Mouse (Mus musculus) limb, embryonic 10.5 days (tissue): ENCODE data around the gene Olfr288. TPM values are rescaled to one million over a fixed set of nuclear protein-coding genes. Genes with fewer than 3 reads are reported as not detected.

ENCODE experiments used
- DNase-seq: peaks from one replicate; pipeline ENCODE4 v3.0.0-alpha.2; 2017; ENCODE audit warnings: low spot score
- H3K27ac ChIP-seq: fragments of 300-500 bp; sonication (generic); 2 replicates; pipeline ENCODE4 v1.5.1; 2016; ENCODE audit warnings: mild to moderate bottlenecking
- H3K27me3 ChIP-seq: fragments of 300-500 bp; sonication (generic); 2 replicates; pipeline ENCODE4 v1.6.1; 2016; ENCODE audit warnings: low read depth, mild to moderate bottlenecking; ENCODE audit not compliant: poor library complexity, severe bottlenecking
- H3K36me3 ChIP-seq: fragments of 300-500 bp; sonication (generic); 2 replicates; pipeline ENCODE4 v1.6.1; 2016; ENCODE audit warnings: mild to moderate bottlenecking, moderate library complexity
- H3K4me1 ChIP-seq: fragments of 300-500 bp; sonication (generic); 2 replicates; pipeline ENCODE4 v1.6.1; 2016
- H3K4me3 ChIP-seq: fragments of 300-500 bp; sonication (generic); 2 replicates; pipeline ENCODE4 v1.5.1; 2016; ENCODE audit warnings: mild to moderate bottlenecking, moderate library complexity
- H3K9me3 ChIP-seq: fragments of 300-500 bp; sonication (generic); replicated peaks from 2 replicates; pipeline ENCODE4 v1.6.1; 2016; ENCODE audit warnings: mild to moderate bottlenecking
- WGBS: fragments of 180-500 bp; shearing (Covaris S2); methylation state at CpG from one replicate; pipeline ENCODE4 v1.1.7; 2016; 5-methylcytosine and 5-hydroxymethylcytosine counted together
- polyA plus RNA-seq: library from polyadenylated mRNA; unstranded; fragments of >200 nt; fragmentation: Nextera tagmentation; extraction: Ambion mirVana; gene quantifications from 2 replicates; pipeline ENCODE4 v1.2.1, GENCODE M21; 2016

Olfr288 gene
- polyA plus RNA-seq, 1 experiment from 2014 or later: not detected

DNA sequence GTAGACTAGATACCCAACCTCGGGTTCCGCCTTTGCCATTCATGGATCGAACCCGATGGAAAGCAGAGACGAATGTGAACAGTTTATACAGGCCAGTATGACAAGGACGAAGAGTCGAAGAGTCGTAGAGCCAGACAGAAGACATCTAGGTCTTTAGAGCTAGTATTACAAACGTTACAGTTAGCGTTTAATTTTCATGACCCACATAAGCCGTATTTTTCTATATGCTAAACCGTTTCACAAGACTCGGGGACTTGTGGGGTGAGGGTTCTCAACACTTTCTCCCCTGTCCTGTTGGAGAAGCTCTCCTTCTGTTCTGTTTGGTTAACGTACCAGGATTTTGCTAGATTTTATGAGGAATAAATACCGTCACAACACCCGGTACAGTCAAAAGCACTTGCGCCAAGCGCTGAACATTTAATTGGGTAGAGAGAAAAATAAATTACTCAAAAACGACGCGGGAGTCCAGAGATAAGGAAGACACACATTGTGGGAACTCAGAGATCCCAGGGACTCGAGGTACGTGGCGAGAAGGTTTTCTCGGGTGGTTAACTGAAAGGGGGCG, 14.7 kb downstream of the Olfr288 start:
- H3K27me3 ChIP-seq: peaks cover 27% of the 10 kb centered on the region
- no peaks in the 10 kb centered on the region for H3K9me3 ChIP-seq
- H3K36me3 ChIP-seq: no peaks in the 10 kb centered on the region
- 6% methylated on average over 26 of the region's 26 CpGs for WGBS
- peak overlapping the region; percentile 67 for H3K27ac ChIP-seq
- no peak for DNase-seq
- H3K4me3 ChIP-seq: peak overlapping the region; percentile 61
- H3K4me1 ChIP-seq: peaks cover 14% of the 10 kb centered on the region

DNA sequence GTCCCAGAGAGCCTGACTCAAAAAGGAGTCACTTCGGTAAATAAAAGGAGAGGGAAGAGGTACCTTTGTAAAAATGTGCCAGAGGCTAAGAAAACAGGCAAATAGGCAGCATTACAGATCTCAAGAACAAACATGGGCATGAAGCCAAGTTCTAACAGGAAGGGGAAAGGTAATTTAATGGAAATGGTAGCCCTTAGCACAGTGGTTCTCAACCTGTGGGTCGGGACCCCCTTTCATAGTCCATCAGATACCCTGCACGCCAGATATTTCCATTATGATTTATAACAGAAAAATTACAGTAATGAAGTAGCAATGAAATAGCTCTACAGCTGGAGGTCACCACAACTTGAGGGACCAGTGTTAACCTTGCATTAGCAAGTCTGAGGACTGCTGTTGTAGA, 18.0 kb downstream of the Olfr288 start:
- Histone ChIP-seq H3K27me3 (peaks cover 52% of the 10 kb centered on the region), H3K27ac (no peak overlapping the region), H3K9me3 (no peaks in the 10 kb centered on the region), H3K4me1 (peaks cover 14% of the 10 kb centered on the region), H3K36me3 (no peaks in the 10 kb centered on the region), H3K4me3 (no peak overlapping the region)
- no peak for DNase-seq
- WGBS: 77% methylated on average over 3 of the region's 3 CpGs

DNA sequence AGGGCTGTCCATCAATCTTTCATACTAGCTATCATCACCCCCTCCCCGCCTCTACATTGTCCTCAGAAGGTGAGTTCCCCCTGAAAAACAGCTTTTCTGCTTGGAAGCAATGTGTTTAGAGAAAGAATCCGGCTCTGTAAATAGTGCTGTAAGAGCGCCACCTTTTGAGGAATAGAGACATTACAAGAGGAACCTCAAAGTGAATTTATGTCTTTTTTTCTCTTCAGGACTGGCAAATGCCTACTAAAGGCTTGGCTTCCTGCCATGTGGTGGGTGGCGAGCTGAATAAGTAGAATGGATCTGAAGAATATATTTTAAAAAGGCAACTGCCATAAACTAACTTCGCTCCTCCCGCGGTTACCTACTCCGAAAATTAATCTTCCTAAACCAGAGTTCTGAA, 21.5 kb downstream of the Olfr288 start:
- Histone ChIP-seq H3K9me3 (no peaks in the 10 kb centered on the region), H3K27ac (no peak overlapping the region), H3K36me3 (no peaks in the 10 kb centered on the region), H3K4me3 (no peak overlapping the region), H3K27me3 (peaks cover 72% of the 10 kb centered on the region), H3K4me1 (0 out of 2 replicates have a peak, but pooled peaks cover under 1% of the 10 kb centered on the region)
- DNase-seq: no peak
- 47% methylated on average over 8 of the region's 8 CpGs for whole genome bisulfite sequencing

DNA sequence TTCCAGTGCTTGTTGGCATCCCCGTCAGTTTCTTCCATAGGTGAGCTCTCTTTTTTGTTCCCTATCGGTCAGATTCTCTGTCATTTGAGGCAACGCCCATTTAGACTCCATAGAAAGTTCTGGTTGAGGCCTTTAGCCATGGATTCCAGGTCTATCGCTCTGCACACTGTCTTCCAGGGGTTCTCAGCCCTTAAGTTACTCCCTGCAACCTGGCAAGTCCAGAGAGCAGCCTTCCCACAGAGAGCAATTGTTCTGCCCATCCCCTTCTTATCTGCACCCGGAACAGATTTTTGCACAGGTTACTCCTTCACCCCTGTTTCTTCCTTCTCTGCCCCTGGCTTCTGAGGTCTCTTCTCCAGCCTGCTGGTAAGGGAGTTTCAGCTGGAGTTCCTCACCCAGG, 23.2 kb downstream of the Olfr288 start:
- H3K36me3 ChIP-seq: no peaks in the 10 kb centered on the region

DNA sequence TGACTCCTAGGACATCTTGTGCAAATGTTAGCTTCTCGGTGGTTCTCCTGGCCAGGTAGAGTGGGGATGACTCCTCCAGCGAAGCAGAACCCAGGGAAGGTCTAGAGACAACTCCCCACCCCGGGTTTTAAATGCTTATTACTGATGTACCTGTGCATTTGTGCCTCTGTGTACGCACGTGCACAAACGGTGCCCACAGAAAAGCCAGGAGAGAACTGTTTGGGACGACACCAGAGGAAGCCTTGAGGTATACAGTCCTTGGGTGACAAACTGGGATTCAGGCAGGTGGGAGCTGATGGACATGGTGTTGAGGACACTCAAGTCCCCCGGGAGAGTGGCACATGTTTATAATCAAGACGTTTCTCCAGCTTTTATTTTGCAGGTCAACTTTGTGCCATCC, 24.4 kb downstream of the Olfr288 start:
- H3K27me3 ChIP-seq: peaks cover 91% of the 10 kb centered on the region
- no peaks in the 10 kb centered on the region for H3K9me3 ChIP-seq
- no peak overlapping the region for H3K4me3 ChIP-seq
- 73% methylated on average over 9 of the region's 9 CpGs for WGBS
- H3K36me3 ChIP-seq: no peaks in the 10 kb centered on the region
- no peak overlapping the region for H3K27ac ChIP-seq
- peaks cover 19% of the 10 kb centered on the region for H3K4me1 ChIP-seq
- no peak for DNase-seq

More for the DNA sequence above, 23.2 kb downstream of the Olfr288 start:
- 79% methylated on average over 5 of the region's 5 CpGs for WGBS
- Histone ChIP-seq H3K27me3 (peaks cover 87% of the 10 kb centered on the region), H3K9me3 (no peaks in the 10 kb centered on the region), H3K4me1 (peaks cover 13% of the 10 kb centered on the region), H3K4me3 (no peak overlapping the region), H3K27ac (no peak overlapping the region)
- DNase-seq: no peak

DNA sequence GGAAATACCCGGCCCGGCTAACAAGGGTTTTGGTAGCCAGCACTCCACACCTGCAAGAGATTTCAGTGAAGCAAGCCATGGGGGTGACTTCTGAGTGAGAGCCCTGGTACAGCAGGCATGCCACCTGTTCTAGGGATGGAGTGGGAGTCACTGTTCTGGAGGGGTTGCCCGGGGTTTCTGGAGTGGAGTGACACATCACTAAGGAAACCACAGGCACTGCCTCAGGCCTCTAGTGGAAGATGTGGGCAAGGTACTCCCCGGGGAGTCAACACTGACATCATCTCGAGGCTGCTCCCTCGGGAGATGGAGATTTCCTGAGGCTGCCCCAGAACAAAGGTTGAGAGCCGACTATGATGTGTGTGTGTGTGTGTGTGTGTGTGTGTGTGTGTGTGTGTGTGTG, 25.0 kb downstream of the Olfr288 start:
- H3K4me3 ChIP-seq: no peak overlapping the region
- no peaks in the 10 kb centered on the region for H3K36me3 ChIP-seq
- peaks cover 19% of the 10 kb centered on the region for H3K4me1 ChIP-seq
- WGBS: 47% methylated on average over 7 of the region's 7 CpGs
- H3K27me3 ChIP-seq: peaks cover 91% of the 10 kb centered on the region
- H3K9me3 ChIP-seq: no peaks in the 10 kb centered on the region
- no peak overlapping the region for H3K27ac ChIP-seq
- DNase-seq: no peak

DNA sequence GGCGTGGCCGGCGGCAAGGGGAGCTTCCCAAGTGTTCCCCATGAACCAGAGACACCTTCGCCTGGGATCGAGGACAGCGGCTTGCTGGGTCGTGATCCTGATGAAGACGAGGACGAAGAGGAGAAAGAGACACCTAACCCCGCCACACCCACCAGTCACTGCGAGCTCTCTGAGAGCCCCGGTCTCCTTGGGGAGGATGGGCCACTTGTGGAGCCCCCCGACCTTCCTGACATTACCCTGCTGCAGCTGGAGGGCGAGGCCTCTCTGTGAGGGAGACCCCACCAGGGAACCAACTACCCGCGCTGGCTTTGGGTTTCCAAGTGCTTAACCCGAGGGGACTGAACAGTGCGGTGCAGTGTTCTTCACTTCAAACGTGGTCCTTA, 26.7 kb downstream of the Olfr288 start:
- H3K9me3 ChIP-seq: no peaks in the 10 kb centered on the region
- no peaks in the 10 kb centered on the region for H3K36me3 ChIP-seq
- peaks cover 90% of the 10 kb centered on the region for H3K27me3 ChIP-seq
- peaks cover 19% of the 10 kb centered on the region for H3K4me1 ChIP-seq
- DNase-seq: peak; percentile 43
- no peak overlapping the region for H3K27ac ChIP-seq
- H3K4me3 ChIP-seq: peak overlapping the region; percentile 62
- WGBS: 4% methylated on average over 19 of the region's 19 CpGs

DNA sequence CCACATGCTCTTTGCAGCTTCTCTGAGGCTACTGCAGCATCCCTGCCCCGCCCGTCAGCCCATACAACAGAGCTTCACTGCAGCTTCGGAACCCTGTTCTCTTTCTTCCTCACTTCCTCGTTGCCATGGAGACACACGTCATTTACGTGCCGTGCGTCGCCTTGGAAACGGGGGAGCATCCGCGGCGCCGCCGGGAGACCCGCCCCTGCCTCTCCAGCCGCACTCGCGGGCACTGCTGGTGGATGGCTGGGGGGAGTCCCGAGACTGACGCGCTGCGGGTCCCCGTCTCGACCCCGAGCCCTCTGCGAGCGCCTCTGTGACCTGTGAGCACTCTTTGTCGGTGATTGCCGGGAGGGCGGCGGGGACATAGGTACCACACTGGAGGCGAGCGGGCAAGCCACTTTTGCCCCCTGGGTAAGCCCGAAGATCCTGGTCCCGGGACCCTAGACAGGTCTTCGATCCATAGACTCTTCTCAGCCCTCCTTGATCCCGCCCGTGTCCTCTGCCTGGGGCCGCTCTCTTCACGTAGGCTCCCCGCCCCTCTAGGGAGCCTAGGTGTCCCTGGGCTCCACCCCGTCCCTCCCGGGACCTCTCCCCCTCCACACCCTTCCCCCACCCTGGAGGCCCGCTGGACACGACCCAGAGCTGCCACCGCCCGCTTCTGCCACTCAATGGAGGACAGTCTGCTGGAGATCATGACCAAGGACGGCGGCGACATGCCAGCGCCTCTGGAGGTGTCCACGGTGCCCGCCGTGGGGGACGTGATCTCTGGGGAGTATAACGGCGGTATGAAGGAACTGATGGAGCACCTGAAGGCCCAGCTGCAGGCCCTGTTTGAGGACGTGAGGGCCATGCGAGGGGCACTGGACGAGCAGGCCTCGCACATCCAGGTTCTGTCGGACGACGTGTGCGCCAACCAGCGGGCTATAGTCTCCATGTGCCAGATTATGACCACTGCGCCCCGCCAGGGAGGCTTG, 27.4 kb downstream of the Olfr288 start:
- peak; percentile 87 for DNase-seq
- peak overlapping the region; percentile 62 for H3K4me3 ChIP-seq
- peaks cover 19% of the 10 kb centered on the region for H3K4me1 ChIP-seq
- peak overlapping the region; percentile 64 for H3K27ac ChIP-seq
- no peaks in the 10 kb centered on the region for H3K9me3 ChIP-seq
- no peaks in the 10 kb centered on the region for H3K36me3 ChIP-seq
- WGBS: 1% methylated on average over 69 of the region's 69 CpGs
- peaks cover 84% of the 10 kb centered on the region for H3K27me3 ChIP-seq

DNA sequence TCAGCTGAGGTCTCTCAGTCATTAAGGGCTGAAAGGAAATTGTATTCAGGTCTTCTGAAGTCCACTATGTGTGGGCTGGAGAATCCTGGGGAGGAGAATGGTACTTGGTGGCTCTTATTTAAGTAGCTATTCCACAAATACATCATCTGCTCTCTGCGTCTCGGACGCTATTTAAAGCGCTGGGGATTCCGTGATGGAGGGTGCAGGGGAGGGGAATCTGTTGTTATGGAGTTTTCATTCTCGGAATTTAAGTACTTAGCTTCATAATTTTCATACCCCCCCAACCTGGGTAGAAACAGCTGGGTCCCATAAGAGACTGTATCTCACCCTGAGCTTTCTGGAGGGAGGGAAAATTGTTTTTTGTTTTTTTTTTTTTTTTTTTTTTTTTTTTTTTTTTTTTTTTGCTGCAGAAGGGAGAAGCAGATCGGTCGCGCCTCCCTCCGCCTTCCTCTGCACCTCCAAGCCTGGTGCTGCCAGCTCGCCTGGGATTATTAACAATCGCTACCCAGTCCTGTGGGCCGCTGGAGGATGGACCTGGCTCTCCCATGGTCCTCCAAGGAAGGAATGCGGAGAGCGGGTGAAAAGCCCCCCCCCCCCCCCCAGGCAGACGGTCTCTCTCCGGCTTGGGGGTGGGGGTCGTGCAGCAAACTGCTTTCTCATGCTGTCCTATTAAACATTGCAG, 28.2 kb downstream of the Olfr288 start, which contains the start of gene Ccdc184:
Gene Ccdc184, plus strand, starts transcription at position 196 of the 682 bp plus-strand sequence.
- DNase-seq: no peak
- 5% methylated on average over 17 of the region's 18 CpGs for WGBS
- H3K4me3 ChIP-seq: peak within 1 kb of the TSS; percentile 62
- H3K36me3 ChIP-seq: no peaks in the 10 kb centered on the region
- H3K27ac ChIP-seq: peak within 1 kb of the TSS; percentile 64
- H3K4me1 ChIP-seq: peaks cover 19% of the 10 kb centered on the region
- peaks cover 75% of the 10 kb centered on the region for H3K27me3 ChIP-seq
- H3K9me3 ChIP-seq: no peaks in the 10 kb centered on the region

DNA sequence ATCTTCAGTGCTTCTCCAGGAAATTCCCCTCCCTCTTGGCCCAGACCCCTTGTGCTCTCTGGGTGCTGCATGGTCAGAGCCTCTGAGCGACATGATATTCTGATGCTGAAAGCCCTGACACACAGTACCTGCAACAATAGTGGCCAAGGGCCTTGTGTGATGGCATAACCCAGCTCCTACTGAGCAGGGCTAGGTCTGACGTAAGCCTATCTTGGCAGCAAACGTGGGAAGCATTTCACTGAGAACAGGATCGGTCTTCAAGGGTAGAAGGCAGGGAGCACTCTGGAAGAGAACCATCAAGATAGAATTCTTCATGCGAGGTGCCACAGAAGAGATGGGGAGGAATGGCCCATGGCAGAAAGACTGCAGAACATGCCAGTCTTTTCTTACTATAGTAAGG, 29.8 kb downstream of the Olfr288 start, which contains the start of gene Asb8:
Gene Asb8, minus strand, starts transcription at position 101 of the 400 bp plus-strand sequence.
- no peak within 1 kb of the TSS for H3K27ac ChIP-seq
- H3K4me1 ChIP-seq: peaks cover 19% of the 10 kb centered on the region
- WGBS: 82% methylated on average over 5 of the region's 5 CpGs
- no peaks in the 10 kb centered on the region for H3K9me3 ChIP-seq
- H3K36me3 ChIP-seq: no peaks in the 10 kb centered on the region
- no peak within 1 kb of the TSS for H3K4me3 ChIP-seq
- DNase-seq: no peak
- H3K27me3 ChIP-seq: peaks cover 60% of the 10 kb centered on the region

DNA sequence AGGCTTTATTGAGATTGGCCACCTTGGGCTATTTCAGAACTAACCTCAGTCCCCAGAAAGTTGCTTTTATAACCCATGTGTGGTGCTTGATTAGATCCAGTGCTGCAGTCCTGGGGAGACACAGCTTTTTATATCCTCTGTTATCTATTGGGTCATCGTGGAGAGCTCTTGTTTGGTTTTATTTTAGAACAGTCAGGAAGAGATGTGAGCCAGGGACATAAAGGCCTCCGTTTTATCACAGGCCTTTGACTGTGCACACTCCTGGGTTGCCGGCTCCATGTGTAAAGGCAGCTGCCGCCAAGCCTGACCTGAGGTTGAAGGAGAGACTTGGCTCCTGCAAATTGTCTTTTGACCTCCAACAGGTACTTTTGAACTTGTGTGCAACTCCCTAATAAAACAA, 32.8 kb downstream of the Olfr288 start:
- no peak for DNase-seq
- H3K36me3 ChIP-seq: no peaks in the 10 kb centered on the region
- H3K27ac ChIP-seq: no peak overlapping the region
- H3K4me3 ChIP-seq: no peak overlapping the region
- H3K4me1 ChIP-seq: peaks cover 6% of the 10 kb centered on the region
- peaks cover 30% of the 10 kb centered on the region for H3K27me3 ChIP-seq
- 60% methylated on average over 4 of the region's 4 CpGs for WGBS
- no peaks in the 10 kb centered on the region for H3K9me3 ChIP-seq

DNA sequence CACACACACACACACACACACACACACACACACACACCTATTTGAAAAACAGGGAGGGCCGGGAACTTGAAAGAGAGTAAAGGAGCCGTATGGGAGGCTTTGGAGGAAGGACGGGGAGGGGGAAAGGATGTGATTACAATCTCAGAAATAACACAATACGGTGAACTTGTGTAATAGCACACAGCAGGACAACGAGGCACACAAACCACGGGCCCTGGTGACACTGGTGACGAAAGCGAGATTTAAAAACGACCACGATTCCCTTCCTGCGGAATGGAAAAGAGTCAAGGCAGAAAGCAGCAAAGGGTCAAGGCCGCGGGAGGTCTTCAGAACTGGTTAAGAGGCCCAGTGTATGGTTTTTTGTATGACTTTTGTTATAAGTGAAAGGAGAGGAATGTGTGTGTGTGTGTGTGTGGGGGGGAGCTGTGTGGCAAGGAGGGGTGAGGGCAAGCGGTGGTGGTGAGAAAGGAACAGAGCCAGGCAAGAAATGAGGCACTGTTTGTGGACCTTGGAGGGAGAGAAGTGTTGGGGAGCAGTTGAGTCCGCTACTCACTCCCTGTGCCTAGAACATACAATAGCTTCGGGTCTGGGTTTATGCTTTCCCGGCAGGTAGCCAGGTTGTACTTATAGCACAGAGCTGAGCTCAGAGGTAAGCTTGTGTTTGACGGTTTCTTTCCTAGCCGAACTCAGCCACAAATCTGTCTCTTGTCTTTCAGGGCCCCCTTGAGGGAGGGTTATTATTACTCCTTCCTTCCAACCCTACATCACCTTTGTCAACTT, 34.1 kb downstream of the Olfr288 start:
- H3K27me3 ChIP-seq: peaks cover 17% of the 10 kb centered on the region
- H3K4me1 ChIP-seq: no peaks in the 10 kb centered on the region
- H3K27ac ChIP-seq: no peak overlapping the region
- no peaks in the 10 kb centered on the region for H3K36me3 ChIP-seq
- WGBS: 78% methylated on average over 19 of the region's 19 CpGs
- no peak for DNase-seq
- H3K4me3 ChIP-seq: no peak overlapping the region
- H3K9me3 ChIP-seq: no peaks in the 10 kb centered on the region
